Mouse (Mus musculus) layer of hippocampus, adult 6 months (tissue): ENCODE measurements around the gene Nr2f6. TPM values are rescaled to one million over a fixed set of nuclear protein-coding genes. Genes with fewer than 3 reads are reported as not detected.

Experiments
- long read RNA-seq, 2 experiments: library from polyadenylated mRNA; unstranded; transcript quantifications; one replicate each; pipeline ENCODE4 v2.0.0; 2019 to 2020
- polyA plus RNA-seq: library from polyadenylated mRNA; unstranded; fragments of <200 nt; fragmentation: Nextera tagmentation; gene quantifications from 2 replicates; pipeline ENCODE4 v1.2.3, GENCODE M21; 2021

The Nr2f6 gene
- 8.2 and 8.7 TPM in 2 replicates for polyA plus RNA-seq
- long read RNA-seq, experiment 1, transcript Nr2f6-201 (4 exons, 2,218 nt) = major isoform, 14 of 21 reads
- long read RNA-seq, experiment 1, partial matches to known transcripts = 3 of 21 reads
- long read RNA-seq, experiment 1, other reads (novel, unspliced or antisense) = 3 of 21 reads
- long read RNA-seq, experiment 2, transcript Nr2f6-201 (4 exons, 2,218 nt) = major isoform, 52 of 62 reads
- long read RNA-seq, experiment 2, partial matches to known transcripts = 2 of 62 reads
- long read RNA-seq, experiment 2, other reads (novel, unspliced or antisense) = 8 of 62 reads

GRCm38 (mm10) chr8:71381421-71381970 is at the start of gene Nr2f6:
Nr2f6 (minus strand) TSS chr8:71381960.

DNA sequence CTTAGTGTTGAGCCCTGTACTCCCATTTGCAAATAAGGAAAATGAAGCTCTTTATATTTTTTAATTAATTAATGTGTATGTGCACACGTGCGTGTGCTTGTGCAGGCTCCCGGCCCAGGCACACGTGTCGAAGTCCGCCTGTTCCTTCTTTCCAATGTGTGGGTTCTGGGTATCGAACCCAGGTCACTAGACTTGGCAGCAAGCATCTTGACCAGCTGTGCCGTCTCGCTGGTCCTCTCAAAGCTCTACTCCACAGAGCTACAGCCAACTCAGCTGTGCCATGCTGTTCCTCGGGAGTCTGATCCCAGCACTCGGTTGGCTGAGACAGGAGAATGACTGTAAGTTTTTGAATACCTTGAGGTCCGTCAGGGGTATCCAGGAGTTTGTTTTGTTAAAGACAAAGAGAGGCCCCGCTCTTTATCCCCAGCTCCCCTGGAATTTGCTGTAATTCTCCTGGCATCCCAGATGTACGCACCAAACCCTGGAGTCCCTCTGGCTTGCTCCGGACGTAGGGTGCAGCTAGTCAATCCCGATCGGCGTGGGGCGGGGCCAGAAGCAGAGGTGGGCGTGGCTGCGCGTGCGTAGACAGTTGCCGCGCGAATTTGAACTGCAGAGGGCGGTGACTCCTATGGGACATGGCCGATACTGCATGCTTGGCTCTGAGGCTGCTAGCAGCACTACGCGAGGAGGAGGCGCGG is 23.8 kb upstream of the Nr2f6 start, which contains the start of gene Ankle1:
Gene Ankle1, plus strand, starts transcription at position 610 of the 698 bp plus-strand sequence.

GRCm38 (mm10) chr8:71396639-71397305 is 15.0 kb upstream of the Nr2f6 start, which contains the start of gene Babam1:
Babam1 (plus strand) TSS chr8:71396861.

GRCm38 (mm10) chr8:71395629-71396028 is 13.9 kb upstream of the Nr2f6 start, which contains the start of gene Ushbp1:
Ushbp1 (minus strand) TSS chr8:71395802.

DNA sequence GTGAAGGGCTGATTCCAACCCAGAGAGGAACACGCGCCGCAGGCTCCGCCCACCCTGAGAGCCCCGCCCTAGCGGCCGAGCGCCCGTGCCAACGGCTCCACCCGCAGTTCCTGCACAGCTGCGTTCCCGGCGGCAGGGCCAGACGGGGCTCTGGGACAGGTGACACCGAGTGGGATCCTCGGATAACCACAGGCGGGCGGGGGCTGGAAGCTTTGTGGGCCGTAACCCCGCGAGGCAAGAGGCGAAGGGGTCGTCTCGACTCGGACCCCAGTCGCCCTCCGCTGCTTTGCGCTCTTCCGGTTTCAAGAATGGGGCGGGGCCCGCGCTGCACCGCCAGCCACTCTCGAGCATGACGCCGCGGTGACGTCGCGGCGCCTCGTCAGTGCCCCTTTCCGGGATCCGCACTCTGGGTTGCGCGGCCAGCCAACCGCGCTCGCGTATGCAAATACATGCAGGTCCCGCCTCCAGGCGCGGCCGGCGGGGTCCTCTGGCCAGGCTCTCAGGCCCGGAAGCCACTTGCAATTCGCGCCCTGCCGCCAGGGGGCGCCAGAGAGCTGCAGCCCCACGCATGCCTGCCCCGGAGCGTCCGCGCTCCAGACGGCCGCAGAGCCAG is 10.4 kb downstream of the Nr2f6 start, which contains the start of gene Ocel1:
Gene Ocel1, plus strand, starts transcription at position 63 of the 613 bp plus-strand sequence.

GRCm38 (mm10) chr8:71366771-71367528 is 14.8 kb downstream of the Nr2f6 start, which contains the start of gene Use1:
Use1 (plus strand) TSS chr8:71366848.

Other genes with a start within 250 kb of the Nr2f6 start
- gene Myo9b, start 109.2 kb downstream of the Nr2f6 start, polyA plus RNA-seq = 1.1 and 1.3 TPM in 2 replicates
- 9.4 and 10.6 TPM in 2 replicates for gene Haus8, start 109.0 kb downstream of the Nr2f6 start, polyA plus RNA-seq
- gene Use1, start 15.1 kb downstream of the Nr2f6 start, polyA plus RNA-seq = 177 and 192 TPM in 2 replicates
- gene Ocel1, start 10.7 kb downstream of the Nr2f6 start, polyA plus RNA-seq = 5.5 and 7.3 TPM in 2 replicates
- gene Ushbp1, start 13.8 kb upstream of the Nr2f6 start, polyA plus RNA-seq = 1.1 and 1.4 TPM in 2 replicates
- 97.3 and 98.5 TPM in 2 replicates for gene Babam1, start 14.9 kb upstream of the Nr2f6 start, polyA plus RNA-seq
- gene Ankle1, start 24.1 kb upstream of the Nr2f6 start, polyA plus RNA-seq = 0.11 and 0.13 TPM in 2 replicates
- 357 and 444 TPM in 2 replicates for gene Abhd8, start 81.7 kb upstream of the Nr2f6 start, polyA plus RNA-seq
- gene Mrpl34, start 83.0 kb upstream of the Nr2f6 start, polyA plus RNA-seq = 126 and 129 TPM in 2 replicates
- 152 and 163 TPM in 2 replicates for gene Dda1, start 87.2 kb upstream of the Nr2f6 start, polyA plus RNA-seq
- gene Ano8, start 104.0 kb upstream of the Nr2f6 start, polyA plus RNA-seq = 0.48 and 0.65 TPM in 2 replicates
- 7.7 and 8.2 TPM in 2 replicates for gene Gtpbp3, start 106.1 kb upstream of the Nr2f6 start, polyA plus RNA-seq
- 6.2 and 6.3 TPM in 2 replicates for gene Plvap, start 129.8 kb upstream of the Nr2f6 start, polyA plus RNA-seq
- not detected in 2 replicates for gene Ccdc194, start 143.8 kb upstream of the Nr2f6 start, polyA plus RNA-seq
- 5.2 and 15.7 TPM in 2 replicates for gene Bst2, start 155.5 kb upstream of the Nr2f6 start, polyA plus RNA-seq
- gene Mvb12a, start 161.0 kb upstream of the Nr2f6 start, polyA plus RNA-seq = 45.5 and 46.4 TPM in 2 replicates
- gene Tmem221, start 176.9 kb upstream of the Nr2f6 start, polyA plus RNA-seq = 0.19 and 0.54 TPM in 2 replicates
- 0.25 and 0.43 TPM in 2 replicates for gene Nxnl1, start 184.6 kb upstream of the Nr2f6 start, polyA plus RNA-seq
- gene Slc27a1, start 186.9 kb upstream of the Nr2f6 start, polyA plus RNA-seq = 95.1 and 114 TPM in 2 replicates
- gene Pgls, start 210.2 kb upstream of the Nr2f6 start, polyA plus RNA-seq = 110 and 114 TPM in 2 replicates
- 0.53 and 0.59 TPM in 2 replicates for gene Fam129c, start 215.7 kb upstream of the Nr2f6 start, polyA plus RNA-seq
- 18.9 and 19.6 TPM in 2 replicates for gene Colgalt1, start 229.0 kb upstream of the Nr2f6 start, polyA plus RNA-seq